Mouse (Mus musculus): ENCODE results near the gene Kdm4c. TPM values are rescaled to one million over a fixed set of nuclear protein-coding genes. Genes with fewer than 3 reads are reported as not detected.
A peak's percentile ranks its signal among the peaks of the same experiment; 100 is the strongest.
"Not testable (repeated sequence)": the region's sequence is repeated elsewhere in the genome, so short reads cannot be mapped to it uniquely, and the experiment has no call there.

Gene Kdm4c
- polyA plus RNA-seq (2014; fragmentation: Nextera tagmentation; extraction: Ambion mirVana) = 7.4 and 17.3 TPM in 2 replicates

- no peaks in the 10 kb centered on the region for H3K9me3 ChIP-seq (ENCODE audit: control insufficient read depth, low read length)
- H3K27ac ChIP-seq (ENCODE audit: low read depth, low read length) = no peak within 1 kb of the TSS
- no peaks in the 10 kb centered on the region for H3K36me3 ChIP-seq (ENCODE audit: control insufficient read depth, insufficient read depth, low read length)
- 70% methylated on average over 1 of the region's 1 CpGs for WGBS
- no peak within 1 kb of the TSS for H3K4me3 ChIP-seq (ENCODE audit: low read length)
- no peak within 1 kb of the TSS for H3K4me2 ChIP-seq (replicated peaks; ENCODE audit: low read depth, low read length)
- no peak within 1 kb of the TSS for H3K9ac ChIP-seq (ENCODE audit: low read depth, low read length)
- H3K27me3 ChIP-seq (ENCODE audit: control insufficient read depth, insufficient read depth, low read length) = no peaks in the 10 kb centered on the region
- H3K4me1 ChIP-seq (ENCODE audit: control insufficient read depth, insufficient read depth, low read length) = no peaks in the 10 kb centered on the region
- ATAC-seq (ENCODE audit: low FRiP score, low TSS enrichment) = no peak
Observed at GRCm38 (mm10) chr4:74242176-74242575, at the start of gene Kdm4c. Gene Kdm4c, plus strand, starts transcription at chr4:74242497.

GRCm38 (mm10) chr4:74201281-74201811, 41.0 kb upstream of the Kdm4c start:
- Histone ChIP-seq H3K4me1 (ENCODE audit: control insufficient read depth, insufficient read depth, low read length) (no peaks in the 10 kb centered on the region), H3K27ac (ENCODE audit: low read depth, low read length) (no peak overlapping the region), H3K4me2 (replicated peaks; ENCODE audit: low read depth, low read length) (no peak overlapping the region), H3K36me3 (ENCODE audit: control insufficient read depth, insufficient read depth, low read length) (no peaks in the 10 kb centered on the region), H3K4me3 (ENCODE audit: low read length) (no peak overlapping the region), H3K9ac (ENCODE audit: low read depth, low read length) (no peak overlapping the region), H3K9me3 (ENCODE audit: control insufficient read depth, low read length) (no peaks in the 10 kb centered on the region), H3K27me3 (ENCODE audit: control insufficient read depth, insufficient read depth, low read length) (no peaks in the 10 kb centered on the region)
- no peak for ATAC-seq (ENCODE audit: low FRiP score, low TSS enrichment)

GRCm38 (mm10) chr4:74221780-74222179, 20.5 kb upstream of the Kdm4c start:
- H3K9ac ChIP-seq (ENCODE audit: low read depth, low read length); H3K4me1 ChIP-seq (ENCODE audit: control insufficient read depth, insufficient read depth, low read length); H3K27ac ChIP-seq (ENCODE audit: low read depth, low read length); H3K9me3 ChIP-seq (ENCODE audit: control insufficient read depth, low read length); H3K4me3 ChIP-seq (ENCODE audit: low read length); H3K4me2 ChIP-seq (replicated peaks; ENCODE audit: low read depth, low read length); H3K27me3 ChIP-seq (ENCODE audit: control insufficient read depth, insufficient read depth, low read length); ATAC-seq (ENCODE audit: low FRiP score, low TSS enrichment); H3K36me3 ChIP-seq (ENCODE audit: control insufficient read depth, insufficient read depth, low read length): not testable (repeated sequence)
- 94% methylated on average over 1 of the region's 1 CpGs for WGBS

- Histone ChIP-seq H3K9me3 (ENCODE audit: control insufficient read depth, low read length) (no peaks in the 10 kb centered on the region), H3K9ac (ENCODE audit: low read depth, low read length) (no peak overlapping the region), H3K27me3 (ENCODE audit: control insufficient read depth, insufficient read depth, low read length) (no peaks in the 10 kb centered on the region), H3K36me3 (ENCODE audit: control insufficient read depth, insufficient read depth, low read length) (no peaks in the 10 kb centered on the region), H3K4me1 (ENCODE audit: control insufficient read depth, insufficient read depth, low read length) (no peaks in the 10 kb centered on the region), H3K4me3 (ENCODE audit: low read length) (no peak overlapping the region), H3K27ac (ENCODE audit: low read depth, low read length) (no peak overlapping the region), H3K4me2 (replicated peaks; ENCODE audit: low read depth, low read length) (no peak overlapping the region)
- ATAC-seq (ENCODE audit: low FRiP score, low TSS enrichment) = no peak
- WGBS = 44% methylated on average over 3 of the region's 3 CpGs
Observed at GRCm38 (mm10) chr4:74222360-74222759, 19.9 kb upstream of the Kdm4c start.

- H3K4me2 ChIP-seq (replicated peaks; ENCODE audit: low read depth, low read length) = no peak overlapping the region
- no peaks in the 10 kb centered on the region for H3K9me3 ChIP-seq (ENCODE audit: control insufficient read depth, low read length)
- no peak overlapping the region for H3K4me3 ChIP-seq (ENCODE audit: low read length)
- no peaks in the 10 kb centered on the region for H3K4me1 ChIP-seq (ENCODE audit: control insufficient read depth, insufficient read depth, low read length)
- WGBS = 73% methylated on average over 2 of the region's 2 CpGs
- H3K27ac ChIP-seq (ENCODE audit: low read depth, low read length) = no peak overlapping the region
- H3K27me3 ChIP-seq (ENCODE audit: control insufficient read depth, insufficient read depth, low read length) = no peaks in the 10 kb centered on the region
- H3K36me3 ChIP-seq (ENCODE audit: control insufficient read depth, insufficient read depth, low read length) = no peaks in the 10 kb centered on the region
- no peak for ATAC-seq (ENCODE audit: low FRiP score, low TSS enrichment)
- no peak overlapping the region for H3K9ac ChIP-seq (ENCODE audit: low read depth, low read length)
Observed at GRCm38 (mm10) chr4:74224210-74224609, 18.1 kb upstream of the Kdm4c start.

- peak; percentile 18; the same call in 1 of the 2 replicates for ATAC-seq (ENCODE audit: low FRiP score, low TSS enrichment)
- no peak overlapping the region for H3K9ac ChIP-seq (ENCODE audit: low read depth, low read length)
- H3K36me3 ChIP-seq (ENCODE audit: control insufficient read depth, insufficient read depth, low read length) = no peaks in the 10 kb centered on the region
- WGBS = 85% methylated on average over 4 of the region's 4 CpGs
- H3K4me3 ChIP-seq (ENCODE audit: low read length) = no peak overlapping the region
- H3K4me1 ChIP-seq (ENCODE audit: control insufficient read depth, insufficient read depth, low read length) = no peaks in the 10 kb centered on the region
- H3K4me2 ChIP-seq (replicated peaks; ENCODE audit: low read depth, low read length) = no peak overlapping the region
- H3K9me3 ChIP-seq (ENCODE audit: control insufficient read depth, low read length) = no peaks in the 10 kb centered on the region
- no peak overlapping the region for H3K27ac ChIP-seq (ENCODE audit: low read depth, low read length)
- no peaks in the 10 kb centered on the region for H3K27me3 ChIP-seq (ENCODE audit: control insufficient read depth, insufficient read depth, low read length)
Observed at GRCm38 (mm10) chr4:74230994-74231393, 11.3 kb upstream of the Kdm4c start.

GRCm38 (mm10) chr4:74231405-74231804, 10.9 kb upstream of the Kdm4c start:
- ATAC-seq (ENCODE audit: low FRiP score, low TSS enrichment) = peak; percentile 56
- Histone ChIP-seq H3K4me1 (ENCODE audit: control insufficient read depth, insufficient read depth, low read length) (no peaks in the 10 kb centered on the region), H3K27me3 (ENCODE audit: control insufficient read depth, insufficient read depth, low read length) (no peaks in the 10 kb centered on the region), H3K36me3 (ENCODE audit: control insufficient read depth, insufficient read depth, low read length) (no peaks in the 10 kb centered on the region), H3K27ac (ENCODE audit: low read depth, low read length) (no peak overlapping the region), H3K4me2 (replicated peaks; ENCODE audit: low read depth, low read length) (no peak overlapping the region), H3K9me3 (ENCODE audit: control insufficient read depth, low read length) (no peaks in the 10 kb centered on the region), H3K4me3 (ENCODE audit: low read length) (no peak overlapping the region), H3K9ac (ENCODE audit: low read depth, low read length) (no peak overlapping the region)
- WGBS = 64% methylated on average over 5 of the region's 5 CpGs

- Histone ChIP-seq H3K4me1 (ENCODE audit: control insufficient read depth, insufficient read depth, low read length) (no peaks in the 10 kb centered on the region), H3K9ac (ENCODE audit: low read depth, low read length) (no peak overlapping the region), H3K36me3 (ENCODE audit: control insufficient read depth, insufficient read depth, low read length) (no peaks in the 10 kb centered on the region), H3K27ac (ENCODE audit: low read depth, low read length) (no peak overlapping the region), H3K4me2 (replicated peaks; ENCODE audit: low read depth, low read length) (no peak overlapping the region), H3K27me3 (ENCODE audit: control insufficient read depth, insufficient read depth, low read length) (no peaks in the 10 kb centered on the region), H3K4me3 (ENCODE audit: low read length) (no peak overlapping the region), H3K9me3 (ENCODE audit: control insufficient read depth, low read length) (no peaks in the 10 kb centered on the region)
- ATAC-seq (ENCODE audit: low FRiP score, low TSS enrichment) = no peak
- WGBS = 88% methylated on average over 3 of the region's 3 CpGs
Observed at GRCm38 (mm10) chr4:74233534-74233933, 8.8 kb upstream of the Kdm4c start.

GRCm38 (mm10) chr4:74251348-74252244, 9.3 kb downstream of the Kdm4c start:
- WGBS = under 1% methylated on average over 57 of the region's 68 CpGs
- H3K4me1 ChIP-seq (ENCODE audit: control insufficient read depth, insufficient read depth, low read length) = 0 out of 2 replicates have a peak, but pooled peaks cover 3% of the 10 kb centered on the region
- peak overlapping the region; percentile 80 for H3K9ac ChIP-seq (ENCODE audit: low read depth, low read length)
- H3K9me3 ChIP-seq (ENCODE audit: control insufficient read depth, low read length) = no peaks in the 10 kb centered on the region
- peak overlapping the region; percentile 78 for H3K4me3 ChIP-seq (ENCODE audit: low read length)
- H3K27me3 ChIP-seq (ENCODE audit: control insufficient read depth, insufficient read depth, low read length) = no peaks in the 10 kb centered on the region
- ATAC-seq (ENCODE audit: low FRiP score, low TSS enrichment) = peak; percentile 98
- H3K27ac ChIP-seq (ENCODE audit: low read depth, low read length) = peak overlapping the region; percentile 85
- H3K36me3 ChIP-seq (ENCODE audit: control insufficient read depth, insufficient read depth, low read length) = no peaks in the 10 kb centered on the region
- H3K4me2 ChIP-seq (replicated peaks; ENCODE audit: low read depth, low read length) = peak overlapping the region; percentile 62

Measured in kidney, embryonic 14.5 days (tissue).